Mouse (Mus musculus) MEL-GATA-1-ER (cell line): ENCODE measurements around the gene Fbxo4.

Experiments
- DNase-seq: peaks from one replicate; pipeline ENCODE4 v3.0.0-alpha.2; 2012; ENCODE audit warnings: low read depth; ENCODE audit errors: extremely low read depth

The Fbxo4 gene

GRCm38 (mm10) chr15:3979871-3980270 is 498 bp upstream of the Fbxo4 start:
- DNase-seq: no peak

GRCm38 (mm10) chr15:3978279-3978678 is 1.1 kb downstream of the Fbxo4 start:
- DNase-seq: no peak

GRCm38 (mm10) chr15:3973300-3973699 is 6.1 kb downstream of the Fbxo4 start:
- no peak for DNase-seq

DNA sequence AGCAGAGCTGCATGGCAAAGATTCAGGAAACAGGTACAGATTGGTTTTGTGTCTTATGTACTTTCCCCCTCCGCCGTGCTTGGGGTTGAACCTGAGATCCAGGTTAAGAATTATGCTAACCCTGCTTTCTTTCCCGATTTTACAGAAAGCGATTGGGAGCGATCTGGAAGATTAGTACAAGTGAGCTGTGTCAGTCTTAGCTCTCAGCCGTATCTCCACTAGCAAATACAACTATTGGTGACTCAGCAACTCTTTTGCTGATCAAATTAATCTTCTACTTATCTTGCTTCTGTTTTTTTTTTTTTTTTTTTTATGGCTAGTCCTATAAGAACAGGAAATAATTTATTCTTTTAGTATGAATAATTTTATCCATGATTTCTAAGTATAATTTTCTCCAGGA is 9.2 kb downstream of the Fbxo4 start:
- DNase-seq: no peak

DNA sequence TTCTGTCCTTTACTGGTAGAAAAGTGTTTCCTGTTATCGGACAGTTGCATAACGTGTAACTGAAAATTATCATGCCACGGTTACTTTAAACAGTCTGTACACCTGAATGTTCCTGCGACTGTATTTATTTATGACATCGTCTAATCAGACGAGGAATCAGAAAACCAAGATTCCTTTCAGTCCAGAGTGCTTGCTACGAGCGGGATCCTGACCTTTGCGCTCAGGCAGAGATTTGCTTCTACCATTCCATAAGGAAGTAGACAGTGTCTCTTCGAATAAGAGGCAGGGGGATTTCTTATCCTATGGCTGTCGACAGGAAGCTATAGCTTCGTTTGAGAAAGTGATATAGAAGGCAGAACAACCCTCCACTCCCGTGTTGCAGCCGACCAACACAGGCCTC is 9.6 kb downstream of the Fbxo4 start:
- DNase-seq: no peak

GRCm38 (mm10) chr15:3962251-3962650 is 17.1 kb downstream of the Fbxo4 start:
- no peak for DNase-seq

DNA sequence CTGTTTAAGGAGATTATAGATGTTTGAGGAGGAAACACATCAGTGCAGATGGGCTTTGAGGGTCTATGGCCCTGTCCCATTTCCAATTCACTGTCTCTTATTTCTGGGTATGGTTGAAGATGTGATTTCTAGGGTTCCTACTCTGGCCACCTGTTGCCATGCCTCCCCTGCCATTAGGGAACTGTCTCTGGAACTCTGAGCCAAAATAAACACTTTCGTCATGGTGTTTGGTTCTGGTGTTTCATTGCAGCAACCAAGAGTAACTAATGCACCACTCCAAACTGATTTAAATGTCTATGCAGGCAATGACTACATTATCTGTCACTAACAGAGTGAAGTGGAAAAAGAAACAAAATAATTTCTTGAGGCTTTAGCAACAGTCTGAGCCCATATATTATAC is 19.3 kb downstream of the Fbxo4 start:
- DNase-seq: no peak

- DNase-seq: no peak
Observed at GRCm38 (mm10) chr15:3957982-3958381, 21.4 kb downstream of the Fbxo4 start.

- no peak for DNase-seq
Observed at GRCm38 (mm10) chr15:3954971-3955370, 24.4 kb downstream of the Fbxo4 start.

DNA sequence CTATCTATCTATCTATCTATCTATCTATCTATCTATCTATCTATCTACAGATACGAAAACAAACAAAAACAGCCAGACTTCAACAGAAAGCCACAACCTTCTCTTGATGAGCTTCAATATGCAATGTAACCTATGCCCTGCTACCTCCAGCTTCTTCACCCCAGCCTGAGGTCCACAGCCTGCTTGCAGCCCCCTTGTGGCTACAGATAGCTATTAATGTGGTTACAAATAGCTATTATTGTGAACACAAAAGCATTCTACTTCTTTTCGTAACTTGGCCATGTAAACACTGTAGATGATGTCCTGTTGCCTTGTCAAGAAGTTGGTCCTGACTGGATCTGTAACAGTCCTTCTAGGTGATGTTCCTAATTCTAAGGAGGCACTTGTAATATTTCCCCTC is 41.2 kb downstream of the Fbxo4 start:
- no peak for DNase-seq

DNA sequence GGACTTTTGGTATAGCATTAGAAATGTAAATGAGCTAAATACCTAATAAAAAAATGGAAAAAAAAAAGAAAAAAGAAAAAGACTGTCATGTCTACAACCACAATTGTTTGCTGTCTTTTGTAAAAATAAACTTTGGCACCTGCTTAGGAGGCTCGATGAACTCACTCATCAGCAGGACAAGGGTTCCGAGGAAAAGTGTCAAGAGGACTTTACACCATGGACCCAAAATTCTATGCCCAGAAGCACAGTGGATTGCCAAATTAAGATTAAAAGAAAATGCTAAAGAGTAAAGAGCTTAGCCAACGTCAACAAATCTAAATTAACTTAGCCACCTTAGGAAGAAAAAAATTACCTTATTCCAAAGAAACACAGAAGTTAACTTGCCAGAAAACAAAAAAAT is 43.3 kb downstream of the Fbxo4 start:
- no peak for DNase-seq

DNA sequence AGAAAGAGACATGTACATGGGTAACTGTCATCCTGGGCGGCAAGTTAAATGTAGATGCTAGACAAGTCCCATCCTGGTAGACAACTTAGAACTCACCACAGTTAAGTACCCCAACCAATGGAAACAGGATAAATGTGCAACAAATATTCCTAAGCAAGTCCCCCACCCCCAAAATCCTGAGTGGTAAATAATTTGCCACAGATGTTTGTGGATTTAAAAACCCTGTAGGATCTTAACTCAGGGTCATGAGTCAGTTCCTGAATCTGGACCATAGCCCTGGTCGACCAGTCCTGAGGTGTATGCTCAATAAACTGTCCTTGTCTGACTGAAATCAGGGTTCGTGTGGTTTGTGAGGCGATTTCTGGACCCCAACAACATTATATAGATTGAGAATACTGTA is 45.9 kb downstream of the Fbxo4 start:
- DNase-seq: no peak

DNA sequence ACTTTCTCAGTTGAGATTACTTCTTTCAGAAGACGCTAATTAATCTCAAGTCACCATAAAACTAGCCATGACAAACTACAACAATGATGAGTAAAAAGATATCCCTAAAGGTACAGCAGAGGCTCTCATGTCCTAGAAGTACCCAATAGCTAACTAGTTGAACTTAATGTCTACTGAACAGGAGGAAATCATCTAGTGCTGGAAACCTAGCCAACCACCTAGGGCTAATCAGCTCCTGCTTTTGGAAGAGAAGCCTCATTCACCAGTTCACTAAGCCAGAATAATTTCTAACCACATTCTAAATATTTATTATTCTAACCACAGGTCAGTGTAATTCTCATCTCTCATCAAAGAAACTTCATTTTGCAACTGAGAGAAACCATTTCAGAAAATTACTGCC is 47.4 kb downstream of the Fbxo4 start:
- DNase-seq: no peak
